In the genomic region with DNA sequence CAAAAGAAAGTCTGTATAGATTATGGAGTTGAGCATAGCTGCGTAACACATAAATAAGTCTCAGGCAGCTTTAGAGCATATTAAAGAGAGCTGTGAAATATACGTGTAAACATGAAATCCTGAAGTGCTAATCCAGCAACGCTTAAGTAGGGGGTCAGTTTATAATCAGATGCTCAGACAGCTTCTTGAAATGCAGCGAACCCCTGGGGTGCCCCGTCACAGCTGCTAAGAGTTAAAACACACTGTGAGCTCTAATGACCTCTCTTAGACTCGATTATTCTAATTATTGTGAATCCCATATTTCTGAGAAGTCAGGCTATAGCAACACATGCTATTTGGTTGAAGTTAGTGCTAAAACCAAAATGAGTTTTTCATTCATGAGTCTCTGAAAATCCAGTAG, we compare ENCODE assay signal across 20 mouse cellular contexts. TPM values are rescaled to one million over a fixed set of nuclear protein-coding genes. Genes with fewer than 3 reads are reported as not detected.
"Had no signal": no experiment of that assay in that cellular context is flagged by ENCODE, and none has a peak within 500 bp of the region (broad histone marks: within the 10 kb centered on the region; RNA-seq: fewer than 3 reads in every experiment).

No protein-coding gene starts in this region.

- H3K4me3 ChIP-seq: kidney, embryonic 15.5 days; left cerebral cortex, adult 2 months; liver, embryonic 13.5 days; neural tube, embryonic 12.5 days; neural tube, embryonic 15.5 days had no signal

- H3K36me3 ChIP-seq: kidney, embryonic 15.5 days; liver, embryonic 13.5 days; neural tube, embryonic 12.5 days; neural tube, embryonic 15.5 days had no signal

- H3K9ac ChIP-seq: kidney, embryonic 15.5 days; liver, embryonic 13.5 days; neural tube, embryonic 12.5 days; neural tube, embryonic 15.5 days had no signal

- DNase-seq: kidney, adult 11 months; kidney, adult 8-10 months; kidney, postnatal 10 days; kidney, postnatal 36 days; layer of hippocampus, postnatal 36 days; left cerebral cortex, postnatal 4 days; liver, embryonic 13.5 days; lung, adult 2 months; lung, postnatal 14 days; lung, postnatal 4 days; thymus, adult 18-20 months; thymus, postnatal 36 days had no signal

- H3K4me1 ChIP-seq: liver, embryonic 13.5 days had no signal

- H3K4me2 ChIP-seq: kidney, embryonic 15.5 days; liver, embryonic 13.5 days; neural tube, embryonic 12.5 days; neural tube, embryonic 15.5 days had no signal

- H3K27ac ChIP-seq: kidney, embryonic 15.5 days; left cerebral cortex, adult 2 months; liver, embryonic 13.5 days; neural tube, embryonic 12.5 days; neural tube, embryonic 15.5 days had no signal

- H3K9me3 ChIP-seq: kidney, embryonic 15.5 days; liver, embryonic 13.5 days; neural tube, embryonic 12.5 days; neural tube, embryonic 15.5 days had no signal

- H3K27me3 ChIP-seq: kidney, embryonic 15.5 days; liver, embryonic 13.5 days; neural tube, embryonic 12.5 days; neural tube, embryonic 15.5 days had no signal

RNA-seq across cellular contexts. Expression of a gene that starts 45.0 kb away (rescaled TPM):
- total RNA-seq: liver, adult 2 months; megakaryocyte progenitor cell, adult 5-6 weeks; megakaryocyte-erythroid progenitor cell, adult 5-6 weeks had no signal
- polyA plus RNA-seq: liver, adult 2 months; small intestine, adult 2 months had no signal
